Mouse (Mus musculus) ovary, postnatal 36 days (tissue): ENCODE results near the gene Tenm3.

ENCODE experiments used
- DNase-seq: peaks from one replicate; pipeline ENCODE4 v3.0.0; 2022; ENCODE audit warnings: low spot score, mixed read lengths

The Tenm3 gene

DNA sequence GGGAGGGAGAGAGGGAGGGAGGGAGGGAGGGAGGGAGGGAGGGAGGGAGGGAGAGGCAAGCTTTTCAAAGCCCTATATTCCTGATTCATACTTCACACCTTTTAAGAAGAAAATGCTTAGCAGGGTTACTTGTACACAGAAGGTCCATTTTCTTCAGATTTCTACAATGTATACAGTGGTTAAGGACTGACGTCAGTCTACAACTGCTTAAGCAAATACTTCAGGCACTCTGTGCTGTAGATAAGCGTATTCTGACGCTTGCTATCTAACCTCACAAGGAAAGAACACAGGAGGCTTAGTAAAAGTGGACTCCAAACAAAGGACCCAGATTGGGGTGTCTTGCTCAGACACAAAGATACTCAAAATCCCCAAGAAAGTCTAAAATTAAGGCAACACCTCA lies 34.6 kb downstream of the Tenm3 start:
- DNase-seq = no peak

DNA sequence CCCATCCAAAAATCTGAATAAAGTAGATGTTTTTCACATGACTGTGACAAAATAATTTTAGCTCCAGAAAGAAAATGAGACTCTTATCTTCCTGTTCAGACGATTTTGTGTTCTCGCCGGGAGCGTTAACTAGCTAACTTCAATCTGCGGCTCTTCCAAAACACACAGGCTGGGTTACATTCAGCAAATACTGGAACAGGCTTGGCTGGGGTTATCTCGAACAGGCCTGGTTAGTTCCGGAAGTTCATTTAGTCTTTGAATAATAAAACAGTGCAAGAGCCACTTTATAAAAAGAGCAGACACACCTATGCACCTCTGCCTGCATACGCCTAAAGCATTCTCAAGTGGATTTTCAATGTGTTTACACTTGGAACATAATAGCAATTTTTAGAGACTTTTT lies 40.7 kb downstream of the Tenm3 start:
- no peak for DNase-seq

DNA sequence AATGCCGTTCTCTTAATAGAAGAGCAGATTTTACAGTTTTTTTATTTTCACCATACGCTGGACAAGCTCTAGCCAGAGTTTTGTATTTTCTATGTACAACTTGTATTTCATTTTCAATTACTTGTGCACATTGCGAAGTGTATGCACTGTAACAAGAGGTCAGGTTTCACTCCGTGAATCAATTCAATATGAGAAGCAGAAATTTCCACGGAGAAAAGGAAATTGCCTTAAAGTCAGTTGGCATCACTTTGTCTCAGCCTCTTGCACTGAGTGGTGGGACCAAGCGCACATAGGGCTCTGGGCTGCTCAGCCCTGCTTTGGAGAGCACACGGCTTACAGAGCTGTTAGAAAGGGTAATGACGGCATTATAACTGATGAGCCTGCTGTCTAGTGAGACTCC lies 41.5 kb downstream of the Tenm3 start:
- DNase-seq = no peak

DNA sequence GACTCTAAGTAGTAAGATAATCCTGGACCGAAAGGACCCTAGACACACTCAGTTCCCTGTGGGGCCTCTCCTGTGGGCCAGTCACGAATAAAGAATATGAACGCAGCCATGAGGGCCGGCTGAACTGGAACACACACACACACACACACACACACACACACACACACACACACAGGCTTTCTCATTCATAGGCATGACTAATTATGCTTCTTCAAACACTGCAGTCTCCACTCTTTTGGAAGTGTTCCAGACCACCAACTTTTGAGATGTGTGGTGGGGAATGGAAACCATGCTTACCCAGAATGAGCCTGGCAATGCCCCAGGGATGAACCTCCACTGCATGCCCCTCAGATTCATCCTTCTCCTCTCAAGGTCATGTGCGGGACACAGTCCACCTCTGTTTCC lies 45.8 kb downstream of the Tenm3 start:
- no peak for DNase-seq

DNA sequence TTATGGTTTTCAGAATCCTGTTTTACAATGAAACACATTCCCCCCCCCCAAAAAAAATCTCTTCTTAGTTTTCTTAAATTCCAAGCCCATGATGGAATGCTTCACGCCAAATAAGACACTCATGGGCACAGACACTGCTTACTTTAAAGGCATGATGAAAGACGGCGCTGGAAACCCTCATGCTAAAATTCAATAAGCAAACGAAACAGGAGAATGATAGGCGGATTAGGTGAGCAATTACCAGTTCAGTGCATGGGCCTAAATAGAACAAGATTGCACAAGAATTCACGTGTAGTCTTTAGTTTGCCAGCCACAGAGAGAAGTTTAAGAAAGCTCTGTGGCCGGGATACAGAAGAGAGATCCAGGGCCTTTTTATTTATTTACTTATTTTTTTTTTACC lies 49.5 kb downstream of the Tenm3 start:
- DNase-seq = no peak

DNA sequence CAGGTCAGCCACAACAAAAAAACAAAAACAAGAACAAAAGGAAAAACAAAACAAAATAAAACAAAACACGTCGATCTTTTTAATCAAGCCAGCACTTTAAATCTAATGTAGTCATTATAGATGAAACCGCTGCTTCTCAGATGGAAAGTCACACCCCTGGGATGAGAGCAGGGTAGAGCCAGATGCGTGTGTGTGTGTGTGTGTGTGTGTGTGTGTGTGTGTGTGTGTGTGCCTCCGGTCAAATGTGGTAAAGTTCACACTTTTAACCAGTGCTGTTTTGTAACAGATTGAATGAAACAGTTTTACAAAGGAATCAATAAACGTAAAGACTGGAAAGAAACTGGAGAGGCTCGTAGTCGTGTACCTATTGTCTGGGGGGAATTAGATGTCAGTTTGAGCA lies 50.0 kb downstream of the Tenm3 start:
- no peak for DNase-seq

DNA sequence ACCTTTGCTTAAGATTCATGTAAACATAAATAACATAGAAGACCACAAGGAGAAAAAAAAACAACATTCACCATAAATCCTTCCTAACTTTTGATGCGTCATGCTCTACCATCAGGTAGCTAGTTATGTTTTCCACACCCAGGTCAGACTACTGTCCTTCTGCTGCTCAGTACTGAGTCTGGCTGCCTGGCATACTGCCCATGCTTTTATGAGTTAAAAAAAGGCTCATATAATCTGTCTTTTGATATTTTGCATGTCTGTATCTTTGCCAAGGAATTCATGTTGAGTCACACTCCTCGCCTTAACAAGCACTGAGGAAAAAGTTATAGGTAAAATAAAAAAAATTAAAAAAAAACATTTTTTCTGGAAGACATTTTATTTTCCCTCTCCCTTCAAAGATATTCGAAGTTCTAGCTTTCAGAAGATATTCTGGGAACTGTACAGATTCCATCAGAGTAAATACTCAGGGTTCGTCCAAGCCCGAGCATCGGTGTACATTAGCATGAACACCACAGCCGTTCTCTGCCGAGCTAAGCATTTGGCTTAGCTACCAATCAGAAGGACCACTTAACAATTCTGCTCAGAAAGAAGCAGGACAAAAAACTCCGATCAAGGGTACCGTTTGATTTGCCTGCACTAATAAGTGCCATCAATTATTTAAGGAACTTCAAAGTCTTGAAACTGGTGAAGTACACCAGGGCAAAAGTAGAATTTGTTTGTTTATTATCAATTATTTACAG lies 51.0 kb downstream of the Tenm3 start:
- DNase-seq = no peak

DNA sequence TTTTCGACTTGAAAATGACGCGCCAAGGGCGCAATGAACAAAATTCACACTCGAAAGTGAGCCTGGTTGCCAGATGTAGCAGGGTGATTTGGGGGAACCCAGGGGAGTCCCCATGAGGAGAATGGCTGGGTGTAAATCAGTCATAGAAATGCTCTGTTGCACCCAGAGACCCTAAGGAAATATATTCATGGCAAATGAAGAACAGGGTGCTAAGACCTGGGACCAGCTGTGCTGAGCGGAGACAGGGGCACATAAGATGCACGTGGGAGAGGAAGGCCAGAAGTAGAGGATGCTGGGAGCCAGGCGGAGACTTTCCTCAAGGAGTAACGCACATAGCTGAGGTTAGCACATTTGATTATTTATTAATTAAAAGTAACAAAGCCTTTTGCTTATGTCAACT lies 60.4 kb downstream of the Tenm3 start:
- no peak for DNase-seq

DNA sequence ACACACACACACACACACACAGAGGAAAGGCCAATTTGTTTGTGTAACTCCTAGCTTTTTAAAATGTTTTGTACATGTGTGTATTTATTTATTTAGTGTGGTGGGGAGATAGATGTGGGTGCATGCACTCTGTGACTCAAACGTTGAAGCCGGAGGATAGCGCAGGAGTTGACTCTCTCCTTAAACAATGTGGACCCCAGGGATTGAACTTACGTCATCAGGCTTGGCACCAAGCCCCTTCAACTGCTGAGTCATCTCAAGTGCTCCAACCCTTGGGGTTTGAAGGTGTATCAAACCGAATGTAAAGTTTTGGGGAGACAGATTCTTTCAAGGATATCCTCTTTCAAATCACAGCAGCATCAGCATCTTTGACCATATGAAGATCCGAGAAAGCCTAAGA lies 63.1 kb downstream of the Tenm3 start:
- no peak for DNase-seq

DNA sequence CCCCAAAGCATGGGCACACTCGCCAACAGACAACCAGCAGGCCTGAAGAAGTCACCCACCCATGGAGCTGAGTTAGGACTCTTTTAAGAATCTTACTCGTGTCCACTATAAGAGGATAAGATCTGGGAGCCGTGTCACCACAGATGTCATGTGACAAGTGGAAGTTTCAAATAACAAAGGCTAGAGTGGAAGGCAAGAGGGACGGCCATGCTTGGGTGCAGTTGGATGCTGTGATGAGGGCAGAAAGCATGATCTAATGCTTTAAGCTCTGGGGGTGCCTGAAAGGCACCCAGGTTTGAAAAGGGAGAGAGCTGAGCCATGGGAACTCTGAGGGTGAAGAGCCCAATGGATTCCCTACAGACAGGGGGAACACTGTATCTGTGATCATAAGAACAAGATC lies 64.6 kb downstream of the Tenm3 start:
- no peak for DNase-seq

DNA sequence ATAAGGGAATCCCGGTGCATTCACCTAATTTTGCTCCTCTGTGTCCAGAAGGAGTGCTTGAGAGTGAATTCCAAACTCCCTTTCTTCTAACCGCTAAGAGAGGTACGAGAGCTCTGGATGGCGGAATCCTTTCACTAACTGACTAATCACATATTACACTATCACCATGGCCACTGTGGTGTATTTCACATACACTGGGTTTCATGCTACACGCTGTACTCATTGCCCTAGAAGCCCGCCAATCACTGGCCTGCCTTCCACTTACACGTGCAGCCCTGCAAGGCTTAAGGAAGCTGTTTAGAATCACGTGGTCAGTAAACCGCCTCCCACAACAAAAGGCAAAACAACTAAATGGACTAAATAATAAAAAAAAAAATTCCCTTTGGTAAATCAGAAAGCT lies 67.7 kb downstream of the Tenm3 start:
- no peak for DNase-seq

DNA sequence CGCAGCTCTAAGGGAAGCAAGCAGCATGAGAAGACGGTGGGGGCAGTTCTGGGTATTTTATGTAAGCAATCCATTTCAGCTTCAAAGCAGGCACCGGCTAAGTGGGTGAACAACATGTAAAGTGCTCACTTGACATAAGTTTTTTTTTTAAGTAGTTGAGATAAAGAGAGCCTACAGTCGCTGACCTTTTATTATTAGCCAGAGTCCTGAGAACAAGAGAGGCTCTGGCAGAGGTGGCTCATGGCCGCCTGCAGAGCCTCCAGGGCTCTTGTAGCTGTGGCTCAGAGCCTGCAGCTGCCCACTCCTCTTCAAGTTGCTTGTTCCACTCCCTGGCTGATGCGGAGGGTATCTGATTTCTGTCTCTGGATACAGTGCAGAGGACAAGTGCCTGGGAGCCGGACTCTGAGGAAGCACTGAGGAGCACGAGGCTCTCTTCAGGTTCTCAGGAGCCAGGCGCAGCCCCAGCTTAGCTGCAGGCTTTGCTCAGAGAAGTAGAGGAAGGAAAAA lies 68.2 kb downstream of the Tenm3 start:
- no peak for DNase-seq

DNA sequence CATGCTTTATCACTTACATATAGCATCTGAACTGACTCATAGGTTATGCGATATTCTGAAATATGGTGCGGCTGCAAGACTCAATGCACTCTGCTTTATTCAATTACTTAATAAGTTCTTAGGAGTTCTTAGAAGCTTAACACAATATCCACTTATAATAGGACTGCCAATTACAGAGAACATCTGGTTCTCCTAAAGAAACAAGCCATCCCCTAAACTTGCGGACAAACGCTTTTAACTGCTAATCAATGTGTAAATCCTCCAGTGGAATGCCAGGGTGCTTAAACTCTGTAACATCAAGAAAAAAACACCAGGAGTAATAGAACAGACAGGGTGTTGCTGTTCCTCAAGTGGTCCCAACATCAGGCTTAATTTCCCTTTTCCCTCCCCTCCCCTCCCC lies 68.9 kb downstream of the Tenm3 start:
- no peak for DNase-seq

DNA sequence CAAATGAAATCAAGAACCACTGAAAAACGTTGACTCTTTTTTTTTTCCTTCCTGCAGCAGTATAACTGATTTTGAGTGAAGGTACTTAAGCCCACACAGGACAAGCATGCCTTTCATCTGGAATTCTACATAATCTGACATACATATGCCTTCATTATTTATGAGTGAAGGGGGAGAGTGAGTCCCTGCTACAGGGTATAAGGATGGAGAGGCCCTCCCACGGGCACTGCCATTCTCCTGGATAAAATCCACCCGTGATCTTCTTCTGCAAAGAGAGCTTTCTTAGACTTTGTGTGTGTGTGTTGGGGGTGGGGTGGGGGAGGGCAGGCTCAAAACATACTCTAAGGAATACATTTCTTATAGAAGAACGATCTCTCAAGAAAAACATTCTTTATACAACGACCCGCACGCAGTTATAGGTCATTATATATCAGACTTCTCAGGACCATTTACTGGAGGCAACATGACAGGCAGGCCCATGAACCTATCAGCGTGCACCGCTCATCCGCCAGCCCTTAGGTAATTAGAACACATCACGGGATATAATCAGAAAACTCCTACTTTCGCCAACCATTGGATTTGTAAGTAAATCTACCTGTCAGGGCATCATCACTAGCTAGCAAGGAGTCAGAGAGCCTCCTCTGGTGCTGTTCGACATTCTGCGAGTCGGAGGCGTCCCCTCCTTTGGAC lies 77.1 kb downstream of the Tenm3 start:
- DNase-seq = no peak

DNA sequence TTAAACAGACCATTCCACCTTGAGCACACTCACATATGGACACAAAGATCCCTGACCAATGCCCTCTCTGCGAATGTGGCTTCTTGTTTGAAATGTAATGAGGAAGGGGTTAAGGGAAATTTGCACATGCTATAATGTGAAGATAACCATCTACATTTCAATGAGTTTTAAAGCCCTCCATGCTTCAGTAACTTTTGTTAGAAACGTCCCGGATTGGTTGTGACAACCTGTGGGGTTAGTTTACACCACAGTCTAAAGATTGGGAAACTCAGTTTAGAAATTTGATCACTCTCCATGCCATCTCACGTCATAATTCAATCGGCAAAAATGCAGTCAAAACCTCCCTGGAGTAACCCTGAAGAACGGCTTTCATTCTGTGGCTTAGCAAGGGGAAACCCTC lies 78.5 kb downstream of the Tenm3 start:
- no peak for DNase-seq

DNA sequence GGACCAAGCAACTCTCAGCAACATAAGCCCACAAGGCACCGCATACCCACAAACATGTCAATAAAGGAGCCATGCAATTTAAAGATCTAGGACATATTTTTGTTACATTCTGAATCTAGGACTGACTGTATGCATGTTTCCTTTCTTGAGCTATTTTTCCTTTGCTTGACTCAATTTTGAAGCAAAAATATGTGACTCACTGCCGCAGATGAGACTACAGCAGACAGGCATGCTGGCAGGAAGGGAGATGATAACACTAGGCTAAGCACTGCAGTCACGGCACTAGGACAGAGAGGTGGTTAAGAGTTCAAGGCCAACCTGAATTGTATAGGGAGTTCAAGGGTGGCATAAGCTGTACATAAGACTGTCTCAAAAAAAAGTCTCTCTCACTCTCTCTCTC lies 79.7 kb downstream of the Tenm3 start:
- no peak for DNase-seq

DNA sequence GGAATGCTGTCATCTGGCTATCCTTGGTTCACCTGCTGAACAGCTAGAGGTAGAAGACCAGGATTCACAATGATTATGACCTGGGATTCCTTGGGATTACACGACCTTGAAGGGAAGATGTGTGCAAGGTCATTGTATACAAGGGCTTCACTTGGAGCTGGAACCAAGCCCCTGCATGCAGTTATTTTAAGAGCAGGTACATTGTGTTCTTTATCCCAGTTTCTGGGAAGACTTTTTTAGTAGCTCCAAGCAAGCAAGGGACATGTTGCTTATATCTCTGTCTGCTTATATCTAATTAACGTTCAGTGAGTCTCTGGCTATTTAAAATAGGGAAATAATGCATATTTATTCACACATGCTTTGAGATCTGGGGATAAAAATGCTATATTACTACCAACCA lies 86.9 kb downstream of the Tenm3 start:
- DNase-seq = no peak

DNA sequence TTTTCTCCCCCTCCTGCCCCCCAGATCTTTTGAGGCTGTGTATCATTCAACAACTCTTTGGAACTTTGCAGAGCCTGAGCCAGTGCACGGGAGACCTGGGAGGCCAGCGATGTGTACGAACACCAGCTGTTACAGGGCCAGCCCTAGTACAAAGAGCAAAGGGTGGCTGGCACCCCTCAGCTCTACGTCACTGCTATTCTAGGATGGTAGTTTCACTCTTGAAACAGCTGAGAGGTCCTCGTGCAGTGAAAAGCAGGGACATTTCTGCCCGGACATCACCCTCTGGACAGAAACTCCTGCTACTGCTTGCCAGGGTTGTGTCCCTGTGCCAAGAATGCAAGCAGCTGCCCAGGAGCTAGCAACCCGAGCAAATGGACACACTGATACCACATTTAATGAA lies 88.3 kb downstream of the Tenm3 start:
- DNase-seq = no peak

DNA sequence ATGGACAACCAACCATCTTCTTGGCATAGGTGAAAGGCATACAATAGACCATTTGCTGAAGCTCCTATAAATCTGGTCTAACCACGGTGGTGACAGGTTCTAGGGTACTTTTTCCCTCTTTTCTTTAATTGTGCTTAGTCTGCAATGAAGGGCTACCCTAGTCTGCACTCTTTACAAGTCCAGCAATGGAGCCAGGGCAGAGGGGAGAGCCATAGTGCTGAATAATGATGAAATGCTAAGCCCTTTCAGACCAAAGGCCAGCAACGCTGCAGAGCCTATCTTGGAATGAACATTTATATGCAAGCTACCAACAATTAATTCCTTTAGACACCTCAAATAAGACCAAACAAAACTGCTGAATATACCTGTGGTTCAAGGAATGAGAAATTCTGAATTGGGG lies 88.8 kb downstream of the Tenm3 start:
- no peak for DNase-seq

DNA sequence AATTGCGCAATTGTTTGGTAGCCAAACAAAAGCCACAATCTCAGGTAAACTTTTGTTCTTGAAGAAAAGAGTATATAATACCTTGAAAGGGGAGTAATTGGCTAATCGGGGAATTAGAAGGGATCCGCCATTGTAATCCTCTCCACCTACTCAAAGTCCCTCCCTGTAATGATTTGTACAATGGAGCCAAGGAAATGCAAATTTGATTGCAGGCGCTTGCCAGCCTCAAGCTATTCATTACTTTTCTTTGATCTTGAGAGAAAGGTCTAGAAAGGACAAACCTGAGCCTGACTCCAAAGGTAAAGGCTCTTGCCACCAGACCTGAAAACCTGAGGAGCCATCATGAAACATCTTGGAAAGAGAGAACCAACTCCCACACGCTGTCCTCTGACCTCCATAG lies 91.8 kb downstream of the Tenm3 start:
- no peak for DNase-seq

DNA sequence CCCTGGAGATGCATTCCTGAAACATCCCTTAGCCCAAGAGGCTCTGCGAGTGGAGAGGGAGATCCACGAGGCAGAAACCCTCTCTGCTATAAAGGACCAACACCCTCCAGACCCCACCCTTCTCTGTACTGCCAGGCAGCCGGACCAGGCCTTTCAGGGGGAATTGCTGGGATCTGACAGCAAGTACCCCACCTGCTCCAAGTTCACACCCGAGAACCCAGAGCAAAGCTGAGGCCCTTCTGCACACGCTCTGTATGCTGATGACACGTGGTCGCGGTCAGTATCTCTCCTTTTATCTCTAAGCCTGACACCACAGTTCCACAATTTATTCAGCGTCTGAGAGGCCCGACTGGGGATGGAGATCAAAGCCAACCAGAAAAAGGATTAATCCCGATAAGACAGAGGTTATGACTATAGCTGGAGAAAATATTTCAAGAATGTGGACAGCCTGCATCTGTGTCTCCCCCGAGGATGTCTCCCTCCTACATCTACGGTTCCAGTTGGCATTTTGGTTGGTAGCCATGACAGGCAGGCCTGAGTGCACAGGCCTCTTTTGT lies 95.2 kb downstream of the Tenm3 start:
- DNase-seq = no peak

DNA sequence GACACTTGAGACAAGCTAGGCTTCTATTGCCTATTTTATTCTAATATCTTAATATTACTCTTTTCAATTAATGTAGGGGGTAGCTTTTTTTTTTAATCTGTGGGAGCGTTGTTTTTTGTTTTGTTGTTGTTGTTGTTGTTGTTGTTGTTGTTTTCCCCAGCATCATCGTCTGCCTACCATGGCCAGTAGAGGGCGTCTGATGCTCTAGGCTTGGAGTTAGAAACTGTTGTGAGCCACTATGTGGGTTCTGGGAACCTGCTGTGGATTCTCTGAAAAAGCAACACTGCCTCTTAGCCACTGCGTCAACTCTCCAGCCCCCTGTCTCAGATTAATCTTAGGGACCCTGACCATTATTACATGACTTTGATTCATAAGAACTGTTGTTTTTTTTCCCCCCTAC lies 99.8 kb downstream of the Tenm3 start:
- DNase-seq = no peak

DNA sequence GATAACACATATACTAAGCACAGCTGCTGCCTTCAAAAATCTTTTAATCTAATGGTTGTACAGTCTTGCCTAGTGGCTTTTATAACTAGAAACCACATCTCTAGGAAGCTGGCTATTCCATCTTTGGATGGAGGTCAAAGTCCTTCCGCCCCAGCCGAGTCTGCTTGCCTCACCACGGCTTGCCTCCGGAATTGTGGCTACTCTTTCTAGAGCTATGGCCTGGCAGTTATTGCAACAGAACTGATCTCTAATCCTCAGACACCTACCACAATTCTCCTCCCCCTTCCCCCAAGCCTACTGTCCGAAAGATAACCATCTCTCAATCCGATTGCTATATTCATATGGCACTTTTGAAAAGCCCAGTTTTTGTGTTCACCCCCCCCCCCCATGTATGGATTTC lies 101.0 kb downstream of the Tenm3 start:
- no peak for DNase-seq

DNA sequence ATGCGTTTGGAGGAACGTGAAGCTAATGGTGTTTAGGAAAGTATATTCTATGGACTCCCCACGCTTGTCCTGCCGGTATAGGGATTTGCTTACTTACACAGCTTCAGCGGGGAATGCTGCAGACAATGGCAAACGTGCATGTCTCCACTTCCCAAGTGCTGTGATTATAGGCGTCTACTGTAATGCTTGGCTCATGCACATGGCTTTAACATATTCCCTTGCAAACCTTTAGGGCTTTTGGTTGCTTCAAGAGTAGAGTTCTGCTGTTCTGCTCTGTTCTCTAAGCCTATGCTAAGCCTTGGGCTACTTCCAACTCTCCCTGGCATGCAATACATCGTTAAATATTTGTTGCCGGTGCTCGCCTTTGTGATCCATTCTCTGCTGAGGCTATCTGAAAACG lies 102.8 kb downstream of the Tenm3 start:
- no peak for DNase-seq
